Mouse (Mus musculus) ovary, postnatal 14 days (tissue): ENCODE results near the gene Bcor.

Source experiments
- DNase-seq: peaks from one replicate; pipeline ENCODE4 v3.0.0; 2022; ENCODE audit warnings: low spot score

Bcor gene

DNA sequence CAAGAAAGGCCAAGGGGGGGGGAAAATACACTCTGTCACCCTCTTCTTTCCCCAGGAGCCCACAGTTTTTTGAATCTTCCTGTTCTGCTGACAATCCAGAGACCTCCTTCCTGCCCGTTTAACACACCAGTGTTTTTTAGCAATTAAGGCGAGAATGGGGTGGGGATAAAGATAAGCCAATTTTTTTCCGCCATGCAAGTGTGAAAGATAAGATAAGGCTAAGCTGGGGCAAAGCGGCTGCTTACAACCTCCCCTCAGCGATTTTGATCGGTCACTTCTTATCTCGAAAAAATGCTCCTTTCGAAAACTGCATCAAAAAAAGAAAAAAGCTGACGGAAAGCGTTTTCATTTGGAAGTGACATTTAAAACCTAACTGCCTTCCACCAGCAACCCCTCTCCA, 74.2 kb downstream of the Bcor start:
- no peak for DNase-seq

DNA sequence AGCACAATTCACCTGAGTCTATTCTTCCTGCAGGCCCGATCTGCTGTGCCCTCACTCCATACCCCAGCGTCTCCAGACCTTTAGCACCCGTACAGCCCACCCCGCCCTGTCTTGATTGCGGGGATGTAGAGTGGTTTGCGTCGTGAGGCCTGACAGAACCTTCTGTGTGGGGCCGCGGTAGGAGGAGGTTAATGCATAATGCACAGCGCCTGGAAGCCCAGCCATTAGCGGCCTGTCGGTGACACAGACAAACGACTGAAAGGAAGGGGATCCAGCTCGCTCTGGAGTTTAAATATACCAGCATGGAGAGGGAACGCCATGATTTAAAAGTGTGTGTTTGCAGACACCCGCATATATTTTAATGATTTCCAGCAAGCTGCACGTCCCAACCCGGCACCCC, 74.9 kb downstream of the Bcor start:
- DNase-seq: no peak

DNA sequence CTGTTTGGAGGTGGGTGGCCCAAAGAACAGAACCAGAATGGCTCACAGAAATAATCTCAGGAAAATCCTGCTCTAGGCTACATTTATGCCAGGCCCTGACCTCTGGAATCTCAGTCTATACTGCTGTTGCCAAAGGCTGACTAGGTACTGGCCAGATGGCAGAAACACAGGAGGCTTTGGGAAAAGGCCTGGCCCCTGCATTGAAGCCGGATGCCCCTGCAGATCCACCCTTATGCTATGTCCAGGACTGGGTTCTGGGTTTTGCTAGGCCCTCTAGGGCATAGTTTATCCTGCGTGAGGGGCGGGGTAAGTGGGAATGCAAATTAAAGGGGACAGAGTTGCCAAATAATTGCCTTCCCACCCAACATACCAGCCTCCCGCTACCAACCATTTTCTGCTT, 75.5 kb downstream of the Bcor start:
- DNase-seq: no peak

DNA sequence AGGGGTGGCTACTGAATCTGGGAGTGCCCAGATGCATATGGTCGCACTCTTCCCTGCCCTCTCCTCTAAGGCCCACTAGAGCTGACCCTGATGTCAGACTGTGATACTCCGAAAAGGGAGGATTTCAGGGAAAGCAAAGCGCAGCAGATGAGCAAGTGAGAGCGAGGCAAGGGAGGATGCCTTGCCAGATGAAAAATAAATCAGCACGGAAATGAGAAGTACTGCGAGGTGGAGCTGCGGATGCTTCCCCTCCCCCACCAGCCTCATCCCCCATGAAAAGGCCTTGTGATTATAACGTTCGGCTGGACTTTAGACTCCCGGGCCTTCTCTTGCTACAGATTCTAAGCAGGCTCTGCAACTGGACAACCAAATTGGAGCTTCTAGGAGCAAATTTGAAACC, 76.5 kb downstream of the Bcor start:
- DNase-seq: no peak

DNA sequence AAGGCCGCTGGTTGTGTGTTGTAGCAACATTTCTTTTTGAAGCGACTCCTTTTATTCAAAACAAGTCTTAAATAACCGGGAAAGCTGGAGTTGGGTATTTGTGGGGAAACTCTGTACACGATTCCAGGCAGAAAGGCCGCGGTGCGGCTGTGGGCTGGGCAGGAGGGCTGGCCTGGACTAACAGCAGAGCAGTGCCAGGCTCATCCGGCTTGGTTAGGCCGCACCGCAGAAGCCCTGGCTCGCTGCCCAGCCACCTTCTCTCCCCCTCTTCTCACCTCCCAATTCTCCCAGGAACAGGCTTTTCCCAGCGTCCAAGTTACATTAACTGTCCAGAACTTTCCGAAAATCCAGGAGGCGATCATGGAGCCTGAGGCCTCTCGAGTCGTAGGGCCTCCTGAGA, 77.4 kb downstream of the Bcor start:
- DNase-seq: no peak

DNA sequence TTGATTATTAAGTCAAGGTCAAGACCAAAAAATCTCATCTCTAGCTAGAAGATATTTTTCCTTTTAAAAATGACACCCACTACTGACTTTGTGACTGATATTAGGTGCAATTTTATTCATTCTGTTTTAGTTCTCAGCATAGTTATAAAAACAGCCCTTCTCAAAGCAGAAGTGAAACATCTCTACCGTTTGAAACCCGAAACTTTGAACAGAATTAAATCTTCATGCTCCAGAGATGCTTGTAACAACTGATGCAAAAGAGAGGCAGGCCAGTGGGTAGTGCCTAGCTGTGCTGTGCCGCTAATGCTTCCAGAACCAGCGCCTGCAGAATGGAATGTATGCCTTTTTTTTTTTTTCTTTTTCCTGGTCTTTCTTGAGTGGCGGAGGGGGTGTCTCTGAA, 78.0 kb downstream of the Bcor start:
- DNase-seq: no peak

DNA sequence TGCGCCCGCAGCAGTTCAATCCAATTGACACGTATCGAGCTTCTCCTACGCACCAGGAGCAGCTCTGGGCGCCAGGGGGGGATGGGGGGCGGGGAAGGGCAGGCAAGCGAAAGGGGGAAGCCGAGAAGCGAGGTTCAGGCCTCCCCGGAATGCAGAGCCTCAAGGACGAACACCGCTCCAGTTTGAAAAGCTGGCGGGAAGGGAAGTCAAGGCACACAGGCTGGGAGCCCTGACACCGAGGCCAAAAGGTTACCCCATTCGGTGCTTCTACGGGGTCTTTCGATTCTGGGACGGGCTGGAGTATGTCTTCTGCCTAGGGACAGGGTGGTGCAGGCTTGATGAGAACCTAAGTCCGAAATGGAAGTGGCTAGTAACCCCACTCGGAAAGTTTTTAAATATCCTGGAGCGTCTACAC, 78.4 kb downstream of the Bcor start:
- no peak for DNase-seq

DNA sequence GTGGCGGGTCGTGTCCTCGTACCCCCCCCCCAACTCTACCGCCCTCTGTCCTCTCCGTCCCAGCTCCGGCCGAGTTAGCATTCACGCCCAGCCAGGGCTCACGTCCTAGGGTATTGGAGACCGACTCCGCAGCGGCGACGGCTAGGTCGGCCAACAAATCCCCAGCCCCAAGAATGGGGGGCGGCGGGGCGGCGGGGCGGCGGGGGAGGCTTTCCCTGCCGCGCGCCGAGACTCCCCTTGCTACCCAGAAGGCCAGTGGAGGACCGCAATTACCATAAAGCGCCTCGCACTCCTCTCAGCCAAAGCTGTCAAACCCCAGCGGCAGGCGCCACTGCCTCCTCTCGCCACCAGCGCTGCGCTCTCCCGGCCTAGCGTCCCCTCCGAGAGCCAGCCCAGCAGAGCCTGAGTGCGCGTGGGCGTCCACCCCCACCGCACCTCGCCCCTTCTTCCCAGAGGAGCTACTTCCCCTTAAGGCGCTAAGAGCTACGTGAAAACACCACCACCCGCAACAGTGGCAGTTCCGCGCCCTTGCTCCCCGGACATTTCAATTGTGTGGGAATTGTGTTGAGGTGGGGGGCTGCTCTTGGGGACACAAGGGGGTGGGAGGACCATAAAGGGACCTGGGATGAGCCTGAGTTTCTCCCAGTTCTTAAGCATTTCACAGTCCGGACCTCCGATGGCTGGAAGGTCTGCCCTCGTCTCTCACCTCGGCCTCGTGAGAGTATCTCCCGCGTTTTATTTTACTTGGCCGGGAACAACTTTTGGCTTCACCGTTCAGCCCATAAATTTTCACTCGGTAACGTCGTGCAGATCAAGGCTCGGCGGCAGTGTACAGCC, 79.0 kb downstream of the Bcor start:
- DNase-seq: no peak

DNA sequence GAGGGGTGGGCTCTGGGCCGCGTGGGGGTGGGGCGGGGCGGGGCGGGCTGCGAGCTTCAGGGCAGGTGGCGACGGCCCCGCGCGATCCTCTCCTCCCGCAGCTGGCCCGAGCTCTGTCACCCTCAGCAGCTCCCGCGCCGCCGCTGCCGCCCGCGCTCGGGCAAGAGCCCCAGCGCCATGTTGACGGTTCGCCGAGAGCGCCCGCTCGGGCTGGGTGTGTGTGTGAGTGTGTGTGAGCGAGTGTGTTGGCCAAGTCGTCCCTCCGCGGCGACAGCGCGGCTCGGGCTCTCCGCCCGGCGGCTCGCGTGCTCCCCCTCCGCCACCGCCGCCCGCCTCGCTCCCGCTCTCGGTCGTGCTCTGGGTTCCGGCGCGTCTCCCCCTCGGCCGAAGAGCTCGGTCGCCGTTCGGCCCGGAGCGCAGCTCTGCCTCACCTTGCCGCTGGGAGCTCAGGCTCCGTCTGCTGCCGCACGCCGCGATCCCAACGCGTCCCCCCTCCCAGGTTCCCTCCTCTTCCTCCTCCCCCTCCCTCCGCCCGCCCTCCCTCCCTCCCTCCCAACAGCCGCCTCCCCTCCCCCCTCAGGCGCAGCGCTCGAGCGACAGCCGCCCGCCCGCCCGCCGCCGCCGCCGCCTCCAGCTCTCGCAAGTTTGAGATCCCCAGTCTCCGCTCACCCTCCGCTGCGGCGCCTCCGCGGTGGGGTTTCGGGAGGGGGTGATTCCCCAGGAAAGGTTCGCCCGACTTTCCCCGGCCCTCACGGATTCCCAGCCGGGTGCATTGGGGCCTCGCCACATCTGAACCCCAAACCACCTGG, 79.9 kb downstream of the Bcor start:
- DNase-seq: peak; percentile 42

DNA sequence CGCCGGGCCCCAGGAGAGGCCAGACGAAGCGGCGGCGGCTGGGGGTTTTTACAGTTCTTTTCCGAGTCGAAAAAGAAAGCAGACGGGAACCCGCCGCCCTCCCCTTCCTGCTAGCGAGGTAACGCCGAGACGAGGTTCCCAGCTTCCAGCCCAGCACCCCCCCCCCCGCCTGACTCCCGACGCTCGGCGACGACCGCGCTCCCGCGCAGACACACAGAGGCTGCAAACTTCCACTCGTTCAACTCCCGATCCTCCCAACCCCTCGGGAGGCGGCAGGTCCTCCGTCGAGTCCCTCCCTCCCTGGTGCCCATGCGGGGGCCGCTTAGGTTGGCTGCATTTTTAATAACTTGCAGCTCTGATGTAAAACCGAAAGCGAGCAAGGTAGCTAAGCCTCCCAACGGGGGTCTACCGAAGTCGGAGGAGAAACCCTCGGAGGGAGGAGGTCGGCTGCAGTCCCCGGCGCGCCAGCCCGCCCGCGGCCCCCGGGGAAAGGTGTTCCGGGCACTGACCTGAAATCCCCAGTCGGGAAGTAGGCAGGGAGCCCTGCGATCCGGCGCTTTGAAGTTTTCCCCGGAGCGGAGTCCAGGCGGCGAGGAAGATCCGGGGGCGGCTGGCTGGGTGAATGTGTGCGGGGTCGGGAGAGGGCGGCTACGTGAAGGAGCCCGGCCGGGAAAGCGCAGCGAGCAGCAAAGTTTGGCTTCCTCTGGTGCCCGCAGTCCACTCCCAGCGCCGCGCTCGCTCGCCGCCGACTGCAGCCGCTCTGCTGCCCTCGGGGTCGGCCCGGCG, 80.7 kb downstream of the Bcor start:
- DNase-seq: no peak

DNA sequence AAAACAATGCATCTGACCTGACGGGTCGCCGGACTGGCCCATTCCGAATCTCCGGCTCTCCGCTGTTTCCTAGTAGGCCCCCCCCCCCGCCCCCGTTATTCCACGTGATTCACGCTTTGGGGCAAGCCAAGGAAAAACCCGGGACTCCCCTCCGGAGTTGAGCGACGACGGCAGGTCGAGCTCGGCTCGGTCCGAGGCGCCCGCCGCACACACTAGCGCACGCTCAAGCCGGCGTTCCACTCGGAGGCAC, 81.2 kb downstream of the Bcor start:
- no peak for DNase-seq

DNA sequence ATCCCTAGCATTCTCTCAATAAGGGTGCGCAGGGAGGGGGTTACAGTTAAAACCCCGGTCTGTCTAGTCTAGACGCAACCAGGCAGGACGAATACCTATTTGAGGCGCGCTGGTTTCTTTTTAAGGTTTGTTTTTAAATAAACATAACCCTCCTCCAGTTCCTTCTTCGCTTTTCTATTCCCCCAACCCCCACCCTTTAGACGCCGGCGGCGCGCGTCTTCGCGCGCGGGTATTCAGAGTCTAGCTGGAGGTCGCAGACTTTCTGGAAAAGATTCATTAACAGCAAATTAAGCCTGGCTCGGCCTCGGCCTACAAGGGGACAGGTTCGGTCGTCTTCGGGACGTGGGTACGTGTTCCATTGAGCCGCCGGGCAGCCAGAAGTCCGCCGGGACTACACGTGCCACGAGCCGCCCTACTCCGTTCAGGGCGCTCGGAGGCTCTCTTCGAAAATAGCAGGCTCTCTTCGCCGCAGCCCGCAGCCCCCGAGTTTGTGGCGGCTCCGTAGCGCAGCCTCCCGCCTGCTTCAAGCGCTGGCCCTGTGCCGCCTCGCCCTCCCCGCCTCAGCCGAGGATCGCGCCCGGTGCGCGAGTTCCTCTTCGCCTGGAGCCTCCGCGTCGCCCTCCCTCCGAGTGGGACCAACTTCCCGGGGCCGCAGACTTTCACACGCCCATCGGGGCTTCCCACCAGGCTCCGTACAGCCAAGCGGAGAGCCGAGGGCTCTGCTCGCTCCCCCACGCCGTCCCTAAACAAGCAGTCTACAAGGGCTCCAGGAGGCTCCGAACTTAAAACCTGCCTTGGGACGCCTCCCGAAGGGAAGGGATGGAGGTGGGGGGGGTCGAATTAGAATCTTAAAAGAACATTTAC, 81.7 kb downstream of the Bcor start:
- DNase-seq: no peak

DNA sequence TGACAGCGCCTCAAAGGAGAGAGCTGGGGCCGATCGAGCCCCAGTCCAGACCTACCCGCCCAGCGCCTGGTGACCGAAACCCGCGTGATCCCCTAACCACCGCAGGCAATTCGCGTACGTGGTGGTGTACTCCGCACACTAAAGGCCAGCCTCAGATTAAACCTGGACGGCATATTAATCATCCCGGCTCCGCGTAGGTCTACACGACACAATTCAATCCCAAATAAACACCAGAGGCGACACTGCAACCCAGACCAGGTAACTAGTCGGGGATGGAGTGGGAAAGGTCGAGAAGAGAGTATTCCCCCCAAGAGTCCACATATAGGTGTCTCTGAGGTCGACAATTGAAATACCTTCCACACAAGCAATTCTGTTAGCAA, 82.6 kb downstream of the Bcor start:
- DNase-seq: no peak

DNA sequence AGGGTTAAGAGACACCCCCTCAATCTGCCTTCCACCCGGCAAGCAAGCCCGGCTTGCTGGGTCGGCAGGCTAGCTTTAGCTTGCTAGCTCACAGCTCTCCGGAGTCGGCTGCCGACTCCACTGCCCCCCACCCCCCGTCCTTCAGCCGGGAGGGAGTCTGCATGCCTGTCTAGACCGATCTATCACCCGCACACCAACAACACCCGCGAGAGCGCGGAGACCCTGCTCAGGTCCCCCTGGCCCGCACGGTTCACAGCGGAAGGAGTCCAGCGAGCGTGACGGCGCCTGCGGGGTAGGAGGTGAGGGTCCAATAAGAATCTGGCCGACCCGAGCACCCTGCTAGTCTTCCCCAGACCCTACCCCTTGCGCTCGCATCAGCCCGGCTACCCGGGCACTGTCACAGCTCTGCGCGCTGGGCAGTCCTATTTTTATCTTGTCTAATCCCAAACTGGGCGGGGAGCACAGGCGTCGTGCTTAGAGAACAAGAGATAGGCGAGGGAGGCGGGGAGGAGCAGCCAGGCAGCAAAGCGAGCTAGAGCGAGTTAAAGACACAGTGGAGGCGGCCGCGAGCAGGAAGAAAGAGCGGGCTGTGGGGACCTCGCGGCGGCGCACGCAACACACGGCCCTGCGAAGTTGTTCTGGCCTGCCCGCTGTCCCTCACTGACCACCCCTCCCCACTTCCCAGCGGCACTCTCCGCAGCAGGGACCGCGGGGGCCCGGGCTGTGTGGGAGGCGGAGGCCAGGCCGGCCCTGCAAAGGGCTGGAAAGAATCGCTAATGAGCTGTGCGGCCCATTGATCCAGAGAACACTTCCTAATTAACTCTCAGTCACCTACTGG, 83.2 kb downstream of the Bcor start:
- no peak for DNase-seq

DNA sequence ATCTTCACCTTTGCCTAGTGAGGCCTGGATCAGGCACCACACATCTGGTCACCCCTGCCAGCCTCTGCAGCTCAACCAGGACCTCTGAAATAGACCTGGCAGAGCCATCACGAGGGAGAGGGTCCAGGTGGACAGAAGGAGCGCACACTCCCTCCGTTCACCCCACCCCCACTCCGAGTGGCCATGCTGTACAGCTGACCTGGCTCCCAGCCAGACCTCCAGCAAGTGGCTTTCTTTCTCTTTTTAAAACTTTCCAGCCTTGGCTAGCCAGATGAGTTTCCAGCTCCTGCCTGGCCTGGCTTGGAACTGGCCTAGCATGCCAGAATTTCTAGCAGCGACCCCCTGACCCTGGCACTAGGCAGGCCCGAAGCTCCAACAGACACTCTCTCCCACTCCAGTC, 87.4 kb downstream of the Bcor start:
- no peak for DNase-seq

DNA sequence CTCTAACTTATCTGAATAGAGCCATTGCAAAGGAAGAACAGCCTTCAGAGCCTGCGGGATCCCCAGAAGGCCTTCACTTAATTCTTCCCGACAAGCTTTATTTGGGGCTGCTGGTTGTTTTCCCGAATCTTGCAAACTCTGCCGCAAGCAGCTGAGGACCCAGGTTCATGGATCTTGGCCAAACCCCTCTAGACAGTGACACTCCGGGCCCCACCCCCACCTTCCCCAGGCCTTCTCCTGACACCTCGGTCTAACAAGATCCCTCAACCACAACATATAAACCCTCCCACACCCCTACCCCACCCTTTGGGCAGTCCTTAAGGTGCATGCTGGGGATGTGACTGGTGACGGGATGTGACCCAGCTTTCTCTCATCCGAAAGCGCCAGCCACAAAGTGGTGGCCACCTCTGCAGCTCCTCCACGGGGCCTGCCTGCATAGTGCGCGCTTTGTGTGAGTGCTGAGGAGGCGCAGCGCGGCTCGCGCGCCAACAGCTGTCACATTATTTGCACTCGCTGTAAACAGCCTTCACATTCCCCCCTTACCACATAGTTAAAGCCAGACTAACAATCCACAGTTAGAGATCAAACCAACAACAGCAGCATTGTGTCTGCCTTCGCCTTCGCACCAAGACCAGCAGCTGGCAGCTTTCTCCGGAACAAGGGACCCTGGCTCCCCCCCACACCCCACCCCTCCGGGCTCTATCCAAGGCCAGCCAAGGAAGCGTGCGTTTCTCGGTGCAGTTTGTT, 91.0 kb downstream of the Bcor start:
- no peak for DNase-seq

DNA sequence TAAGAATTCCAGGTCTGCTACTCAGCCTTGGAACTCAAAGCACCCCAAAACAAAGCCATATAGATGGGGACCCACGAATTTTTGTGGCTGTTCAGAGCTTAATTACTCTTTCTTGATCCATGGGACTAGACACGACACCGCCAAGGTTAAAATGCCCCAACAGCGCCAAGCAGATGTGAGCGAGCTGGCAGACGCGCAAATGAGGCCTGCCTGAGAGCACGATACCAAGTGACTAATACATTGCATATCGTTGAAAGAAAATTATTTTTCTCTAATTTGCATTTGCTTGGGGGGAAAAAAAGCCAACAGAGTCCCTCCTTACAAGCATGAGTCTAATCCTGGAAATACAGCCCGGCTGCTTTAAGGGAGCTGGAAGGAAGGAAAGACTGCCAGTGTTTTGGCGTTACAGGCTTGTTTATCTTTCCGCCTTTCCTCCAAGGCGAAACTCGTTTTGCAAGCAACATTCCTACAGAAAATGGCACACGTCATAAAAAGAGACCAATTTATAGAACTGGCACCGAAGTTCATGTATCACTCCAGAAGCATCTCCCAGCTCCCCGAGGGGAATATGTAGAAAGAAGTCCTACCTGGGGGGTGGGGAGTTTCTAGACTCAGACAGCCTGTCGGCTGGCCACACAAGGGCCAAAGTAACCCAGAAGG, 92.2 kb downstream of the Bcor start:
- no peak for DNase-seq

DNA sequence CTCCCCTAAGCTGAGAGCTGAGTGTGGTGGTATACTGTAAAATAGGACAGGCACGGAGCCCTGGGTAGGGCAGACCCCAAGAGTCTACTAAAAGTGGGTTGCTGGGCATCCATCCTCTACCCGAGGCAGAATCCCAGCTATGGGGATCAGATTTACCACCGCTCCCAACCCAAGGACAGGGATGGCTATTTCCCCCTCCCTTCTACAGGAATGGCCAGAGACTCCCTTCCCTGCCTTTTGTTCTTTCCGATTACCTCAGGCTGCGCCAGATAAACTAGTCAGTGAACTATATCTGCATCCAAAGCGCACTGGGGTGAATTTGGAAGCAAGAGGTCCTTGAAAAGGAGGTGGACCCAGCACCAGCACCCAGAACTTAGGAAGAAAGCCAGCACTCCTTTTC, 93.1 kb downstream of the Bcor start:
- DNase-seq: no peak

DNA sequence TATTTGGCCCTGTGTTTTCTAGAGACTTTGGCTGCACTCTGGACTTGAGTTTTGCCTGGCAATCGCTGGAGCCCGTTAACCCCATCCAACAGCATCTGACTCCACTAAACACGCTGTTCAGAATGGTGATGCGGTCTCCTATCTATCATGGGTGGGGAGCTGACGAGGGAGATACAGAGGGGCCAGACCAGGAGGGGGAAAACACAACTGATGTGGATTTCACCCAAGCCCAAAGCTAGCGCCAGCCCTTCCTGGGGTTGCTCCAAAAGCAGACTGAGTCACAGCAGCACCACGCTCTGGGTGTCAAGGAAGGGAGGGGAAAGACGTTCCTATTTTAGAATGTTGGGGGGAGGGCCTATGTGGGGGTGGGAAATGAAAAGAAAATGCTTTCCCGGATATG, 94.4 kb downstream of the Bcor start:
- no peak for DNase-seq

DNA sequence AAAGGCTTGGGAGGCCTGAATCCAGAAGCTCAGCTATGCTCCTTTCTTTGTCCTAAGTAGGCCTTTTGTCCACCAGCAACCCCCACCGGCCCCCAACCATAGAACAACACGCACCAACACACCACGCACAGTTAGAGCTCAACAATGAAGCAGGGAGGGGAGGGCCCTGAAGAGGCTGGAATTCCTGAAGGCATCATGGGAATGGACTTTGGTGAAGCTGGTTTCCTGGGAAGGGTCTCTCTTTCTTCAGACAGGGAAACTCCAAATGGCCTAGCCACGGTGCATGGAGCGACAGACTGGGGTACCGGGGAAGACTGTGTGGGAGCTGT, 97.3 kb downstream of the Bcor start:
- DNase-seq: no peak
